Mouse (Mus musculus) kidney, embryonic 14.5 days (tissue): ENCODE measurements around the gene Mpst. TPM values are rescaled to one million over a fixed set of nuclear protein-coding genes. Genes with fewer than 3 reads are reported as not detected.

ENCODE experiments used
- ATAC-seq: fragments of 200-750 bp; cut with Nextera tagmentation; 2 replicates; pipeline ENCODE4 v1.8.0; 2017; ENCODE audit warnings: moderate number of reproducible peaks, mild to moderate bottlenecking, moderate TSS enrichment, moderate library complexity; ENCODE audit not compliant: low FRiP score, low TSS enrichment
- H3K27ac ChIP-seq: fragments of 300-500 bp; sonication (generic); 2 replicates; pipeline ENCODE4 v1.5.1; 2014; ENCODE audit warnings: low read depth, mild to moderate bottlenecking, low read length, moderate library complexity, mixed read lengths
- H3K27me3 ChIP-seq: fragments of 300-500 bp; sonication (generic); 2 replicates; pipeline ENCODE4 v1.6.1; 2014; ENCODE audit warnings: mild to moderate bottlenecking, low read length; ENCODE audit not compliant: control insufficient read depth, insufficient read depth
- H3K36me3 ChIP-seq: fragments of 300-500 bp; sonication (generic); 2 replicates; pipeline ENCODE4 v1.6.1; 2014; ENCODE audit warnings: low read length, mixed read lengths; ENCODE audit not compliant: control insufficient read depth, insufficient read depth
- H3K4me1 ChIP-seq: fragments of 300-500 bp; sonication (generic); 2 replicates; pipeline ENCODE4 v1.6.1; 2014; ENCODE audit warnings: low read length, mixed read lengths; ENCODE audit not compliant: control insufficient read depth, insufficient read depth
- H3K4me2 ChIP-seq: fragments of 300-500 bp; sonication (generic); replicated peaks from 2 replicates; pipeline ENCODE4 v1.6.1; 2014; ENCODE audit warnings: low read depth, mild to moderate bottlenecking, low read length
- H3K4me3 ChIP-seq: fragments of 300-500 bp; sonication (generic); 2 replicates; pipeline ENCODE4 v1.5.1; 2014; ENCODE audit warnings: mild to moderate bottlenecking, low read length
- H3K9ac ChIP-seq: fragments of 300-500 bp; sonication (generic); 2 replicates; pipeline ENCODE4 v1.6.1; 2014; ENCODE audit warnings: low read depth, mild to moderate bottlenecking, low read length, moderate library complexity
- H3K9me3 ChIP-seq: fragments of 300-500 bp; sonication (generic); 2 replicates; pipeline ENCODE4 v1.6.1; 2016; ENCODE audit warnings: low read length; ENCODE audit not compliant: control insufficient read depth
- WGBS: fragments of 180-500 bp; shearing (Covaris S2); extraction: QIAGEN DNeasy Blood & Tissue Kit; methylation state at CpG from one replicate; pipeline ENCODE4 v1.1.7; 2014; 5-methylcytosine and 5-hydroxymethylcytosine counted together
- polyA plus RNA-seq: library from polyadenylated mRNA; unstranded; fragments of >200 nt; fragmentation: Nextera tagmentation; extraction: Ambion mirVana; gene quantifications from 2 replicates; pipeline ENCODE4 v1.2.1, GENCODE M21; 2014

Gene Mpst
- polyA plus RNA-seq, 1 experiment from 2014 or later: 4.3 TPM

GRCm38 (mm10) chr15:78378556-78378955 is 27.7 kb upstream of the Mpst start:
- H3K27me3 ChIP-seq: no peaks in the 10 kb centered on the region
- 62% methylated on average over 10 of the region's 10 CpGs for WGBS
- no peak overlapping the region for H3K4me3 ChIP-seq
- H3K4me2 ChIP-seq: no peak overlapping the region
- H3K36me3 ChIP-seq: no peaks in the 10 kb centered on the region
- H3K4me1 ChIP-seq: no peaks in the 10 kb centered on the region
- no peak overlapping the region for H3K9ac ChIP-seq
- H3K27ac ChIP-seq: no peak overlapping the region
- no peaks in the 10 kb centered on the region for H3K9me3 ChIP-seq
- ATAC-seq: no peak

- H3K27me3 ChIP-seq: no peaks in the 10 kb centered on the region
- H3K9ac ChIP-seq: no peak overlapping the region
- WGBS: 80% methylated on average over 2 of the region's 2 CpGs
- no peak overlapping the region for H3K4me3 ChIP-seq
- H3K27ac ChIP-seq: no peak overlapping the region
- no peak for ATAC-seq
- no peaks in the 10 kb centered on the region for H3K9me3 ChIP-seq
- H3K36me3 ChIP-seq: no peaks in the 10 kb centered on the region
- H3K4me2 ChIP-seq: no peak overlapping the region
- H3K4me1 ChIP-seq: no peaks in the 10 kb centered on the region
Measured at GRCm38 (mm10) chr15:78380208-78380607, 26.0 kb upstream of the Mpst start.

- Histone ChIP-seq H3K27me3 (no peaks in the 10 kb centered on the region), H3K36me3 (no peaks in the 10 kb centered on the region), H3K9me3 (no peaks in the 10 kb centered on the region), H3K4me2 (no peak overlapping the region), H3K4me1 (no peaks in the 10 kb centered on the region), H3K4me3 (no peak overlapping the region), H3K27ac (no peak overlapping the region), H3K9ac (no peak overlapping the region)
- 77% methylated on average over 4 of the region's 4 CpGs for WGBS
- no peak for ATAC-seq
Measured at GRCm38 (mm10) chr15:78380741-78381140, 25.5 kb upstream of the Mpst start.

- Histone ChIP-seq H3K9me3 (no peaks in the 10 kb centered on the region), H3K4me1 (no peaks in the 10 kb centered on the region), H3K4me3 (no peak overlapping the region), H3K4me2 (no peak overlapping the region), H3K9ac (no peak overlapping the region), H3K36me3 (no peaks in the 10 kb centered on the region), H3K27ac (no peak overlapping the region), H3K27me3 (no peaks in the 10 kb centered on the region)
- 88% methylated on average over 4 of the region's 4 CpGs for WGBS
- no peak for ATAC-seq
Measured at GRCm38 (mm10) chr15:78382115-78382514, 24.1 kb upstream of the Mpst start.

GRCm38 (mm10) chr15:78383450-78384219 is 22.6 kb upstream of the Mpst start:
- no peak for ATAC-seq
- 86% methylated on average over 11 of the region's 11 CpGs for WGBS
- H3K9ac ChIP-seq: no peak overlapping the region
- no peak overlapping the region for H3K27ac ChIP-seq
- H3K36me3 ChIP-seq: no peaks in the 10 kb centered on the region
- no peak overlapping the region for H3K4me3 ChIP-seq
- no peak overlapping the region for H3K4me2 ChIP-seq
- H3K4me1 ChIP-seq: no peaks in the 10 kb centered on the region
- no peaks in the 10 kb centered on the region for H3K27me3 ChIP-seq
- H3K9me3 ChIP-seq: no peaks in the 10 kb centered on the region

GRCm38 (mm10) chr15:78384220-78385116 is 21.7 kb upstream of the Mpst start:
- no peak for ATAC-seq
- Histone ChIP-seq H3K4me1 (no peaks in the 10 kb centered on the region), H3K4me2 (no peak overlapping the region), H3K27ac (no peak overlapping the region), H3K9me3 (no peaks in the 10 kb centered on the region), H3K36me3 (no peaks in the 10 kb centered on the region), H3K27me3 (no peaks in the 10 kb centered on the region), H3K9ac (no peak overlapping the region), H3K4me3 (no peak overlapping the region)
- WGBS: 70% methylated on average over 7 of the region's 7 CpGs

- no peak for ATAC-seq
- H3K4me2 ChIP-seq: no peak overlapping the region
- H3K27me3 ChIP-seq: no peaks in the 10 kb centered on the region
- H3K36me3 ChIP-seq: no peaks in the 10 kb centered on the region
- no peak overlapping the region for H3K27ac ChIP-seq
- no peaks in the 10 kb centered on the region for H3K4me1 ChIP-seq
- no peak overlapping the region for H3K9ac ChIP-seq
- WGBS: 82% methylated on average over 1 of the region's 1 CpGs
- no peak overlapping the region for H3K4me3 ChIP-seq
- no peaks in the 10 kb centered on the region for H3K9me3 ChIP-seq
Measured at GRCm38 (mm10) chr15:78385564-78385963, 20.7 kb upstream of the Mpst start.

GRCm38 (mm10) chr15:78390855-78391254 is 15.4 kb upstream of the Mpst start:
- no peak for ATAC-seq
- H3K36me3 ChIP-seq: no peaks in the 10 kb centered on the region
- 81% methylated on average over 3 of the region's 3 CpGs for WGBS
- no peaks in the 10 kb centered on the region for H3K9me3 ChIP-seq
- no peak overlapping the region for H3K27ac ChIP-seq
- H3K4me1 ChIP-seq: no peaks in the 10 kb centered on the region
- no peak overlapping the region for H3K4me3 ChIP-seq
- H3K27me3 ChIP-seq: no peaks in the 10 kb centered on the region
- no peak overlapping the region for H3K4me2 ChIP-seq
- no peak overlapping the region for H3K9ac ChIP-seq

GRCm38 (mm10) chr15:78395478-78395962 is 10.7 kb upstream of the Mpst start, which contains the start of gene Tex33:
Tex33 (minus strand) TSS chr15:78395912.
- Histone ChIP-seq H3K4me1 (no peaks in the 10 kb centered on the region), H3K27me3 (no peaks in the 10 kb centered on the region), H3K4me2 (no peak within 1 kb of the TSS), H3K9me3 (no peaks in the 10 kb centered on the region), H3K4me3 (no peak within 1 kb of the TSS), H3K9ac (no peak within 1 kb of the TSS), H3K36me3 (no peaks in the 10 kb centered on the region), H3K27ac (no peak within 1 kb of the TSS)
- WGBS: 79% methylated on average over 8 of the region's 8 CpGs
- ATAC-seq: no peak
